Mouse (Mus musculus): ENCODE data around the gene Sec22a. TPM values are rescaled to one million over a fixed set of nuclear protein-coding genes. Genes with fewer than 3 reads are reported as not detected.

Gene Sec22a
- polyA plus RNA-seq, 1 experiment, result 28.1 TPM

GRCm38 (mm10) chr16:35310551-35311110 is 53.1 kb downstream of the Sec22a start:
- no peak for DNase-seq (ENCODE audit: low spot score)

GRCm38 (mm10) chr16:35309634-35310033 is 54.1 kb downstream of the Sec22a start:
- DNase-seq (ENCODE audit: low spot score), result no peak

DNA sequence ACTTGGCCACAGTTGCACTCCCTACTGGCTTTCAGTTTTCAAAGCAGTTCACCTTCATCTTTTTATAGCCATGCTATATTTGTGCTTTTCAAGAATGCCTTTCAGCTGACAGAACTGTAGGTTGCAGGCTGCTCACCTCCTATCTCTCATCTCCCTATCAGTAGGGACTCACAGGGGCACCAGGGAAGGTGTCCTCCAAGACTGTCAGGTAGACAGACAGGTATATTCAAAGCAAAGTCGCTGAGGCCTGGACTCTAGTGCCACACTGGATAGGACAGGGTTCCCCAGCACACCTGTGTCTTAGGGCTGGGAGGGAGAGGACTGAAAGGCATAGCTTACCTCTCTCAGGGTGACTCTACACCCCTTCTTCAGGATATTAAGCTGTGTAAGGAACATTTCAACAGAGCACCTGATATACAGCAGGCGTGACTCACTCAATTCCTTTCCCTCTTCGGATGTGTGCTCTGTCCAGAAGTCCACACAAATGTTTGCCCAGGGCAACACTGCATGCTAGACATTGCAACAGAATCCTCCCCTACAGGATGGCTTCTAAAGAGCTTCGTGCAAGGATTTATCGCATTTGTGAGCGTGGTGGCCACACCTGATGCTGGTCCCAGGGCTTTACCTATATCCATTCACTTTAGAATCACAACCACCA is 55.1 kb downstream of the Sec22a start:
- no peak for DNase-seq (ENCODE audit: low spot score)

DNA sequence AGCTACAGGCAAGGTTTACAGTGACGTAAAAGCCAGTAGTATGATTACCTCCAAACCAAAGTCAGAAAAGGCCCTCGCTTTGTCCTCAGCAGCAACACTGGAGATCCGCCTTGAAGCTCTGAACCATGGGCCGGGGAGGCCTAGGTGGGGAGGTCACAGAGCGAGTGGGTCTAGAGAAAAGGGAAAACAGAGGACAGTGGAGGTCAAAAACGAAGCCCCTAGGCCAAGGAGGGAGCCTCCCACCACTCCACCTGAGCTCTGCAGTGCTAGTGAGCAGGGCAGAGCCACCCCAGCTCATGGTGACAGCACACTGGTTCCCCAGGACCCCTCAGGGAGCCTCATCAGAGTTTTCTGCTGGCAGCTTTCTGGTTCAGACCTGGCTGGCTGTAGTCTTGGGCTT is 55.7 kb downstream of the Sec22a start:
- DNase-seq (ENCODE audit: low spot score), result no peak

DNA sequence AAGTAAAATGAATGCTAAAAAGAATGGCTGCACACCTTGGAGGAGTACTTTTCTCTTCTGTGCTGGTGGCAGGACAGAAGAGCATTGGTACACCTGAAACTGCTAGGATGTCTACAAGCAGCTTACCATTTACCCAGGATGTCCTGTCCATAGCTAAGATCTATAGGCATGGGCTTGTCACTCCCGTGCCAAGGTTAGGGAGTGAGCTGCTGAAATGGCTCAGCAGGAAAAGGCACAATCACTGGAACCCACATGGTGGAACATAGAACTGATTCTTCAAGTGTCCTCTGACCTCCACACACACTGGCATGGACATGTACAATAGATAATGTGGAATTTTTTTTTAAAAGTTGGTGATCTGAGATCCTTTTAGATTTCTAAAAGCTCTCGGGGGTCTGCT is 56.4 kb downstream of the Sec22a start:
- DNase-seq (ENCODE audit: low spot score), result no peak

- no peak for DNase-seq (ENCODE audit: low spot score)
These were observed 57.1 kb downstream of the Sec22a start for GRCm38 (mm10) chr16:35306631-35307030.

DNA sequence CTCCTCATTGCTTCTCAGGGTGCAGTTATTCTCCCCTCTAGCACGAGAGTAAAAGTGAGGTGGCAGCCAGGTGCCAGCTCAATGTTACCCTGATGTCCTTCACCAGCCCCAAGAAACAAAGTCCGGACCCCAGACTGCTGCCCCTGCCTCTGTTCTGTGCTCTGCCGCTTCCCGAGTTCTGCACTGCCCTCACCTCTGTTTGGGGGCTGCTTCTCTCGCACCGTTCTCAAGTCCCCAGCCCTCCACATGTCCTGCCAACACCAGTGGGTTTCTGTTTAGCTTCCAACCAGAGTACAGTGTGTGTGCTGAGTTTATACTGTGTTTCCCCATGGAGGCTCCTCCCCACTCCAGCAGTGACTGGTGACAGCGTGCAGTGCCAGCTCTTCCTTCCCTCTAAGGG is 58.5 kb downstream of the Sec22a start:
- no peak for DNase-seq (ENCODE audit: low spot score)

- no peak for DNase-seq (ENCODE audit: low spot score)
These were observed 59.3 kb downstream of the Sec22a start for GRCm38 (mm10) chr16:35304416-35304815.

GRCm38 (mm10) chr16:35303721-35304120 is 60.0 kb downstream of the Sec22a start:
- no peak for DNase-seq (ENCODE audit: low spot score)

DNA sequence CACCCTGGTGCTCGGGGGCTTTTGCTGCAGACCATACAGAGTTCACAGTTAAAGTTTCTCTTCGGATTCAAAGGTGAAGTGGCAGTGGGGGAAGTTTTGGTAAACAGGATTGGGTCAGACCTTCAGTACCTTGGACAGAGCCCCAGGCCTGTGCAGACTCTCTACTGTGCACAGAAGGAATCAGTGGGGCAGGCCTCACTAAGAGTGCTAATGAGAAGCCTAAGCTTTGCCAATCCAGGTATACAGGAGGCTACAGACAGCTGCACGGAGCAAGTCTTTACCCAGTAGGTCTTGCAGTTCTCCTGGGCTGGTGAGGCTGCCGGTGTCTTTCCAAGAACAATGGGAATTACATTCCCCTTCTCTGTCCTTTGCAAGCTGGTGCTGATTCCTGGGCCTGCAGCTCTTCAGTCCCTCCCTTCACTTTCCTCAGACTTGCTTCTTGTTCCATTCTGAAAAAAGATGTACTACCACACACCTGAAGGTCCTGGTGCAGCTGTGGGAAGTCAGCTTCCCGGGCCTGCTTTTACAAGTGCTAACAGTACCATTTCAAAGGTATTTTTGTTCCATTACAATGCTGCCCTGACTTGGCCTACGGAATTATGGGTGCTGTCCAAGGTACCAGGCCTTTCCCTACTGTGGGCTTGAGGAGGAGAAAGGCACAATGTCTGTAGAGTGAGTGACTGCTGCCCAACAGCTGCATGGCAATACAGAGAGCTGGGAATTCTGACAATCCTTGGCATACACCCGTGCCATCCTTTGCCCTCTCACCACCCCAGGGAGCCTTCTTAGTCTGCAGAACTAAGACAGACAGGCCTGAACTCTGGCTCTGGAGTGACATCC is 61.1 kb downstream of the Sec22a start:
- DNase-seq (ENCODE audit: low spot score), result peak; percentile 13

GRCm38 (mm10) chr16:35300156-35300555 is 63.6 kb downstream of the Sec22a start:
- peak; percentile 10 for DNase-seq (ENCODE audit: low spot score)

DNA sequence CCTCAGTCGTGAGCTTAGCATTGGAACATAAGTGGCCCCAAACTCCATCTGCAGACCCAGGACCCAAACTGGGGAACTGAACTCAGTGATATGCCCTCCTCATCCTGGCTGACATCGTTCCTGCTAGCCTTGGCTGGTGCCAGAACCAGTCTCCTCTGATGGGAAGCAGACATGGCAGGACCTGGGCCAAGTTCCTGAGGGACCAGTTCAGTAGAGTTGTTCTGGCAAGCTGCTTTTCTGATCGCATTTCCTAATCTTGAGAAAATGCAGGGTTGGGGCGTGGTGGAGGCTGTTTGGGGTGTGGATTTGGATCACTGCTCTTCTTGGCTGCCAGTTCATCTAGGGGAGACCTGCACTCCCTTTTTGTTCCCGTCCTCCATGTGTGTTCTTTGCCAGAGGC is 65.9 kb downstream of the Sec22a start:
- DNase-seq (ENCODE audit: low spot score), result no peak

DNA sequence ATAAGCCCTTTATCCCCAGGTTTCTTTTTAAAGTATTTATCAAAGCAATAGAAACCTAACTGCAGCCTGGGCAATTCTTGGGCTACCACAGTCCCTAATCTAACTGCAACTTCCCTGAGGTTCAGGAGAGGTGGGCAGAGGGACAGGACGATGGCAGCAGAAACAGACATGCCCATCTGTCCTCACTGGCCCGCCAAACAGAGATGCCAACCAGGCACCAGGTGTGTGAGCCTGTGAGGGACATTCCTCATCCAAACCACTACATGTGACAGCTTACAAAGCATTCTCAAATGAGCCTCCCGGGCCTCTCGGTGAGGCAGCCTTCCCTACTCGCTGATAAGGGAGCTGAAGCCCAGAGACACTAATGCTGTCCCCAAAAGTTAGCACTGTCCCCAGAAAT is 76.5 kb downstream of the Sec22a start:
- DNase-seq (ENCODE audit: low spot score), result no peak

- DNase-seq (ENCODE audit: low spot score), result no peak
These were observed 77.9 kb downstream of the Sec22a start for GRCm38 (mm10) chr16:35285821-35286220.

- DNase-seq (ENCODE audit: low spot score), result no peak
These were observed 81.3 kb downstream of the Sec22a start for GRCm38 (mm10) chr16:35282456-35282855.

- DNase-seq (ENCODE audit: low spot score), result no peak
These were observed 85.6 kb downstream of the Sec22a start for GRCm38 (mm10) chr16:35278166-35278565.

DNA sequence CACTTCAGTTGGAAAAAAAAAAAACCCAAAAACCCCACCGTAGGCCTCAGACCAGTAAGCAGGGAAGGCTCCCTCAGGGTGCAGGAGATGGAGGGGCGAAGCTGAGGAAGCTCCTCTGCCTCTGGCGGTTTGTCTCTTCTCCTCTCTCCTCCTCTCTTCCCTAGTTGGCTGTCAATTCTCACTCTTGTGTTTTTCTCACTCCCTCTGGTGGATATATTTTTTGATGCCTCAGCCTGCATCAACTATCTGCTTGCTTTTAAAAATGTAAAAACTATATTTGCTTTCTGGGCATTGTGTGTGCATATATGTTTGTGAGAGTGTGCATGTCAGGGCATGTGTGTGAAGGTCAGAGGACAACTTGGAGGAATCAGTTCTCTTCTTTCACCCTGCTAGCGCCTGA is 91.3 kb downstream of the Sec22a start:
- no peak for DNase-seq (ENCODE audit: low spot score)

GRCm38 (mm10) chr16:35271572-35271971 is 92.1 kb downstream of the Sec22a start:
- no peak for DNase-seq (ENCODE audit: low spot score)

DNA sequence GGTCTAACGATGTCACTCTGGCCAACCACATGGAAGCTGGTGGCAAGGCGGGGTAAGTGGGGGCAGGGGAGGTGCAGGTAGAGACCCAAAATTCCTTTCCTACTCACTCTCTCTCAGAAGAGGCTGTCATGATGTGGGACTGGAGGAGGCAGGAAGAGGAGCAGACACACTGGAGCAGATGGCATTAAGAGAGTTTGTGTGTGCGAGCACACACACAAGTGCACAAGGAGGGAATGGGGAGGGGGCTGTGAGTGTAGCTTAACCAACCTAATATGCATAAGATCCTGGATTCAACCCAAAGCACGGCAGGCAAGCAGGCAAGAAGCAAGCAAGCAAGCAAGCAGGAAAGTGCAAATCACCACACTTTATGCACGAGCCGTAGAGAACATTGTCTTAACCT is 92.8 kb downstream of the Sec22a start:
- no peak for DNase-seq (ENCODE audit: low spot score)

DNA sequence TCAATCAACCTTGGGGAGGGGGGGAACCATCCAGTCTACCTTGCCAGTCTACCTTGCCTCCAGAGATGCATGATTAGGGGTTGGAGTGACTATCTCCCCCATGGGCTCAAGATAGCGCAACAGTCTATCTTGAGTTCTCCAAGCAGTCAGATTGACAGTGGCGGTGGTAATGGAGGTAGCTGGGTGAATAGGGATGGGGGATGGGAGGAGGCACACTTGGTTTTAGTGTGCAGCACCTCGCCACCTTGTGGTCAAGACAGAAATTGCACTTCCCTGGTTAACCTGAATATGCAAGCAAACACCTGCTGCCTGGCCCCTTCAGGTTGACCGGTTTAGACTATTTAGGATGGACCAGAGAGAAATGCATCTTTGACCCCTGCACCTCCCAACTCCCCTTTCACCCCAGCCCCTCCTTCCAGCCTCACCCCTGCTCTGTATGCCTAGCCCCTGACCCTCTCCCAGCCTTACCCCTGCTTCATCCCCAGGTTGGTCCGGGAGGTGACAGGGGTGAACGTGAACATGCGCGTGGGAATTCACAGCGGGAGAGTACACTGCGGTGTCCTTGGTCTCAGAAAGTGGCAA is 93.3 kb downstream of the Sec22a start:
- DNase-seq (ENCODE audit: low spot score), result peak; percentile 33
